Mouse (Mus musculus): ENCODE measurements around the gene Arid1b.

Gene Arid1b

GRCm38 (mm10) chr17:4993840-4994503, at the start of gene Arid1b:
Arid1b (plus strand) TSS chr17:4994332.
- DNase-seq: peak; percentile 98

DNA sequence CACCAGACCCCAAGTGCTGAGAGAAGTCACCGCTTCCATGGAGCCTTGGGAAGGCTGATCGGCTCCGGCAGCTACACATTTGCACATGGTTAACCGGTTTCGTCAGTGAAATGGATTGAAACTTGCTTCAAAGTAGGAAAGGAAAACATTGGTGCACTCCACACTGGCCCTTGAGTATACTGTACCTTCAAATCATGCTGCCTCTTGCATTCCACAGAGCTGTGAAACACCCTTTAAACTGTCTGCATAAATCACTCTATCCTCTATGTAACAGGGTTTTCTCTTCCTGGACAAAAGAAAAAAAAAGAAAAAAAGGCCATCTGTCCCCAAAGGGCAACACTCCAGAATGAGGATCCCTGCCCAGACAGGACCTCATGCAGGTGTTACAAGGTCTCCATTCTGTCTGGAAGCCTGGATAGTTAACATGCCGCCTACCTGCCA, 48.8 kb upstream of the Arid1b start:
- peak; percentile 64 for DNase-seq

DNA sequence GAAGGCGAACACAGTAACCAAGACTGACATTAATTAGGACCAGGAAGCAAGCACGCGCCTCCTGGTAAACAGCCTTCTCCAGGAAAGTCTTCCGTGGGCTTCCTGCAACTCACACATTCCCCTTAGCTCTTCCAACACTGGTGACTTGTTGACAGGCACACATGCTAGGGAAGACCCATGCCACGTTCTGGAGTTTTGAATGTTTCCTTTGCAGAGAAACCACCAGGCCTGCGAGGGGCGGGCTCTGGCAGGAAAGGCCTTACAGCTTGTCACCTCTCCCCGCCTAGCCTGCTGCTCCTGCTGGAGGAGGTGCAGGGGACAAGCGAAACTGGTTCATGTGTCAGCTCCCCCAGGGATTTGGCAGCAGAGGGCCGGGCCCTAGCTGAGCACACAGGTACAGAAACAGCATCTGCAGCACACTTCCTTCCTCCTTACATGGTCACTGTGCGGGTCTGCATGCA, 48.2 kb upstream of the Arid1b start:
- DNase-seq: peak; percentile 94

DNA sequence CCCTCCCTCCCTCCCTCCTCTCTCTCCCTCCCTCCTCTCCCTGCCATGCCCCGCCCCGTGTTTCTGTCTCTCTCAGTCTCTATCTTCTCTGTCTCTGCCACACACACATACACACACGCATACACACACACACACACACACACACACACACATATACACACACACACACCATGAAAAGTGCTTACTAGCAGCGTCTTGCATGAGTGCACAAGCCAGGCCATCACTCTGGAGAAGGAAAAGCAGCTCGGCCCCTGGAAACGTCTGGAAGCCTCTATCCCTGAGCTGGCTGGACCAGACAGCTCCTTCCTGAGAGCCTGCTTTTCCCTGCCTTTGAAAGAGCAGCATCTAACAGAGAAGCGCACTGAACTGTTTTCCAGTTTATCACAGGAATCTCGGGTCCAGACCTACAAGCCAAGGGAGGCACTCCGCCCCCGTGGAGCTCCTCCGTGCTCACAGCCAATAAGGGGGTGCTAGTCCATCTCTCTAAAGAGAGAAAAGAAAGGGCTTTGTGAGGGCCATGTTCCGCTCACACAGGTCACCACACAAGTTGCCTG, 47.6 kb upstream of the Arid1b start:
- peak; percentile 84 for DNase-seq

- no peak for DNase-seq
Measured at GRCm38 (mm10) chr17:4947013-4947412, 47.1 kb upstream of the Arid1b start.

DNA sequence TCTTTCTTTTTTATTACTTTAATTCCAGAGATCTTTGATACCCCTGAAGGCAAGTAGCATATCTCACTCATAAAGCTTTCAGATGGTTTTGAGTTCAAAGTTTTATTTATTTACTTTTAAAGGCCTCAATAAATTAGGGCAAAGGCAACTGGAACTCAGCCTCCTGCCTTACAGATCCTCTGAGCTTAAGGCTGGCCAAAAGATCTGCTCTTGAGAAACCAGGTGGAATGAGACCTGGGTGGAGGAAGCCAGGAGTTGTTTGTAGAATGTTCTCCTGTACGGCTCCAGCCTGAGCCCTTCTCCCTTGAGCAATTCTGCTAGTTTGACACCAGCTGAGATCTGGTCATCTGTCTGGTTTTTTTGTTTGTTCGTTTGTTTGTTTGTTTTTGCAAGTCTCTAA, 46.7 kb upstream of the Arid1b start:
- DNase-seq: peak; percentile 40

DNA sequence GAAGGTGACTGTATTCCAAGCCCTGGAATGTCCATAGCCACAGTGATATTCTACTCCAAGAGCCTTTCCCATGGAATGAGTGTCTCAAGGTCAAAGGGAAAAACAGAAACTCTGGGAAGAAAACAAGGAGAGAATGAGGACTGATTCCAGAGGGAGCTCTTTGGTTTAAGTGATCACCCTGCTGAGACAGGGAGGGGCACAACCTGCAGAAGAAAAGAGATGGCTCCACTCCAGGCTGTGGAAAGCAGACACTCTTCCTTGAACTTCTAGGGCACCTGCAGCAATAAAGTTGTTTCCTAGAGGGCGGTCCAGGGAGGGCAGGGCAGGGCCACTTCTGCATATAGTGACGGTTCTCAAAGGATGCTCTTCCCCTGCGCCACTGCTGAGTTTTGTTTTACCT, 45.6 kb upstream of the Arid1b start:
- DNase-seq: peak; percentile 72

DNA sequence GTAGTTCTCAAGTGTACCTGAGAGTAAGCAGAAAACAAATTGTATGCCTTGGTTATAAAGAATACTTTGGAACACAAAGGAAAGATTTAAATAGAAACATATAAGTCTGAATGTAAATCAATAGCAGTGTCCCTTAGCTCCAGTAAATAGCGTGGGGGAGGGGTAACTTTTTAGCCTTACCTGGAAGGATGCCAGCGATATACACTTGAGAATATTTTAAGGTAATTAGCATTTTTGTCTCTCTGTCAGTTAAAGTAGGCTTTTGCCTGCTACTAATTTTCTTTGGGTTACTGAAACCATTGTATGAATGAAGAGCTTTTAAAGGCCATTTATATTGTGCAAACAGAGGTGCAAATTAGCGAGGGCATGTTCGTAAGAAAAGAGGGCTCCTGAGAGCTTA, 39.7 kb upstream of the Arid1b start:
- no peak for DNase-seq

GRCm38 (mm10) chr17:4964192-4964877, 29.8 kb upstream of the Arid1b start:
- peak; percentile 81 for DNase-seq

- peak; percentile 43 for DNase-seq
Measured at GRCm38 (mm10) chr17:4967201-4967600, 26.9 kb upstream of the Arid1b start.

- DNase-seq: no peak
Measured at GRCm38 (mm10) chr17:4968035-4968434, 26.1 kb upstream of the Arid1b start.

DNA sequence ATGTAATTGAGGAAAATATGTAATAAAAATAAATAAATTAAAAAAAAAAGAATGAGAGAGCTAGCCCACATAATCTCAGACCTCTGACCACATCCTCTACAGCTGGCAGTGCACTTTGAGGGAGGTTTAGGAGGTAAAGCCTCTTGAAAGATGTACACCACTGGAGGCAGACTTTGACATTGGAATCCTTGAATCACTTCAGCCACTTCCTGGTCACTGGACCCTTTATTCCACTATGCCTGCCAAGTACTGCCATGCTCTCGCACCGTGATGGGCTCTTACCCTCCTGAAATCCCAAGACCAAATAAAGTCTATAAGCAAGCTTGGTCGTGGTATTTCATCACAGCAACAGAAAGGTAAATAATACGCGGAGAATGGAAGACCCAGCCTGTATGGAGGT, 25.3 kb upstream of the Arid1b start:
- DNase-seq: peak; percentile 27

DNA sequence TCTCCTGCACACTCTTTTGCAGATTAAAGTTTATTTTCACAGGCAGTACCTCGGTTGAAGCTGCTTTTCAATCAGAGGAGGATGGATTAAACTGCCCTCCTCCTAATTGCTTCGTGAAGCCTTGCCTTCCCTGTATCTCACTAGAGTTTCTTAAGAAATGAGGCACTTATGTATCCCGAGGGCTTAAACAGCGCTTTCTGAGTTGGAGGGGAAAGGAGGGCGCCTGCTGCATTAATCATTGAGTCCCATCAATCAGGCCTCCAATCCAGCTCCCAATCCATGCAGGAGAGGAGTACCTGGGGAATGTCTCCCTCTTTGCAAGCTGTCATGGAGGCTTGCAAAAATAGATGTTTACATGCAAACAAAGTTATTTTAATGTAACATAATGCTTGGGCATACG, 21.9 kb upstream of the Arid1b start:
- peak; percentile 55 for DNase-seq

DNA sequence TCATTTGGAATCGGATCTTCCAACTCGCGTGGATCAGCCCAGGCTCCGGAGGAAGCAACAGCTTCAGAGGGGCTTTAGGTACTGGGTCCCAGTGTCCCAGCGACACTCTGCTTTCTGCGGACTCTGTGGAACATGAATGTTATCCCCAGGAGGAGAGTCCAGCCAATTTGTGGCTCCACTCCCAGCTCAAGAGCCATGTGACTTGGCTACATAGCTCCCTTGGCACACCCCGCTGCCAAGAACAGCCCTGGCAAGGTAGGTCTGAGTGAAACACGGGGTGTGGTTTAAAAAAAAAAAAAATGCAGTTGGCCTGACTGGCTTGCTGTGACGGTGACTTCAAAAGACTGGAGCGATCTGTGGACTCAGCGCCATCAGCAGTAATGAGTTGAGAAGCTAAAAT, 19.4 kb upstream of the Arid1b start:
- DNase-seq: peak; percentile 99

- DNase-seq: peak; percentile 61
Measured at GRCm38 (mm10) chr17:4980151-4980550, 14.0 kb upstream of the Arid1b start.

DNA sequence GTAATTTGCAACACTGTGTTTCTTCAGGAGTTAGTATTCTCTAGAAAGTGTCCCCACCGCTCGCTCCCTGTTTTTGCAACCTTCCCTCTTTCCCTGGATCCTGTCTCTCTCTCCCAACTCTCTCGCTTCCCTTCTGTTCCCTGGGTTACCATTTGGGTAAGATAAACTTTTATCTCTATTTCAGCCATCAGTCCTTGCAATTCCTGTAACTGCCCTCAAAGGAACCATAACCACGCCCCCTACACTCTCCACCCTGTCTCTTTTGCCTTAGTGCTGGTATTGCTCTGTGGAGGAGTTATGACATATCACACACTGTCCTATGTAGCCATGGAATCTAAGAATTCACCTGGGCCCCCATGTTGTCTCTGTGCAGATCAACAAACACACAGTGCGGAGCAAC, 11.3 kb upstream of the Arid1b start:
- peak; percentile 41 for DNase-seq

DNA sequence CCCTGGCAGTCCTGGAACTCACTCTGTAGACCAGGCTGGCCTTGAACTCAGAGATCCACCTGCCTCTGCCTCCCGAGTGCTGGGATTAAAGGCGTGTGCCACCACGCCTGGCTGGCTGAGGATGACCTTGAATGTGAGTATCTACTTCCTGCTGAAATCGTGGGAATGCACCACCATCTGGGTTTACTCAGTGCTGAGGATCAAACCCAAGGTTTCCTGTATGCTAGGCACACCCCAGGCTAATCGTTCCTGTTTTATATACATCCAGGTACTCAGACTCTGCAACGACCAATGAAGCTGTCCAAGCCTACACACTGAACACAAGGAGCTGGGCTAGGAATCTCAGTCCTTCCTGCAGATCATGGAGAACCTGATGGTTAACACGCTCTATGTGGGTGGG, 9.4 kb upstream of the Arid1b start:
- peak; percentile 55 for DNase-seq

DNA sequence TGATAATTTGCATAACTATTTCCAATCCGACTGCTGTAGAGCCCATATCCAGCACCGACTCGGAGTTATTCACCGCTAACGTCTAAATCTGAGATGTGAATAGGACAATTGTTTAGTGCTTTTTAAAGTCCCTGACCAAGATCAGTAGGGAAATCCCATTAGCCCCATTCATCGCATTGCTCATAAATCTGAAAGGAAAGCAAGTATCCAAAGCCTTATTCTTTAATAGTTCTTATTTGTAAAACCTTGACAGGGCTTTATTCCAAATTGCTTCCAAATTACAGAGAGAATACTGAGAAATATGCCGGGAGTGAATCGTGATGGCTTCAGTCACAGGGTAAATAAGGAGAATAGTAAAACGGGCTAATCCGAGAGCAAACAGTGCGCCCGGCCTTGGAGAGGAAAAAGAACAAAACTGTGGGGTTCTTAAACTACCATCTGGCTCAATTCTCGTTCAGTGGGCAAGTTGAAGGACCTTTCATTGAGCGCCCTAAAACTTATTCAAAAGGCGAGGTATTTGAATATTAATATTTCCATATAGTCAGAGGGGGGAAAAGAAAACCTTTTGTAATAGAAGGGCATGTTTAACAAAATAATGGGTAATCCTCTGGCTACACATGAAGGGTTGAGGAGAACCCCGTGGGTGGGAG, 3.1 kb upstream of the Arid1b start:
- peak; percentile 45 for DNase-seq

DNA sequence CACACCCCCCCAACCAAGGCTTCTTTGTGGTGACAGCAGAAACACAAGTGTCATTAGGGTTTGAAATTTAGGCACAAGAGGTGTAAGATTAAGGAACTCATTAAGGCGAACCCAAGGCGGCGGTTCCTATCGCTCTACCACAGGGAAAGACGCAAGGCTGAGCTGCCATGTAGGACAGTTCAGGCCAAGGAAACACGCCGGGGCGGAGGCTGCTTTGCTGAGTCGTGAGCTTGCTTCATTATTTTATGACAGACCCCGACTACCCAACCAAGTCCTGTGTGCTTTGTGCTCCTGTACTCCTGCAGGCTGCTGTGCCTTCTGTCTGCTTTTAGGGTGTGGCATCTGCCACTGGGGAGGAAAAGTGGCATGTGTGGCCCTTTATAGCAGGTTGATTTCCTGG, 2.5 kb upstream of the Arid1b start:
- DNase-seq: peak; percentile 73

GRCm38 (mm10) chr17:4993497-4993839, 664 bp upstream of the Arid1b start:
- DNase-seq: no peak

- no peak for DNase-seq
Measured at GRCm38 (mm10) chr17:4994504-4994812, 326 bp downstream of the Arid1b start.

GRCm38 (mm10) chr17:4994813-4995560, 855 bp downstream of the Arid1b start:
- DNase-seq: peak; percentile 99

DNA sequence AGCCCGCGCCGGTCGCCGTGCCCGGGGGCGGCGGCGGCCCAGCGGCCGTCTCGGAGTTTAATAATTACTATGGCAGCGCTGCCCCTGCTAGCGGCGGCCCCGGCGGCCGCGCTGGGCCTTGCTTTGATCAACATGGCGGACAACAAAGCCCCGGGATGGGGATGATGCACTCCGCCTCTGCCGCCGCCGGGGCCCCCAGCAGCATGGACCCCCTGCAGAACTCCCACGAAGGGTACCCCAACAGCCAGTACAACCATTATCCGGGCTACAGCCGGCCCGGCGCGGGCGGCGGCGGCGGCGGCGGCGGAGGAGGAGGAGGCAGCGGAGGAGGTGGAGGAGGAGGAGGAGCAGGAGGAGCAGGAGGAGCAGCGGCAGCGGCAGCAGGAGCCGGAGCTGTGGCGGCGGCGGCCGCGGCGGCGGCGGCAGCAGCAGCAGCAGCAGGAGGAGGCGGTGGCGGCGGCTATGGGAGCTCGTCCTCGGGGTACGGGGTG, 1.5 kb downstream of the Arid1b start:
- DNase-seq: peak; percentile 99

All from heart, adult 11 months (tissue).